Mouse (Mus musculus): ENCODE measurements at regions not wholly inside any gene's neighbourhood (a gene's known extent, or its start where the extent isn't known, plus 50 kb on each side); places are given as distances from the start of the nearest gene placed in this dataset.

GRCm38 (mm10) chr4:152617636-152618035 is 140.0 kb upstream of the Kcnab2 start:
- TF ChIP-seq POLR2A (IDR thresholded peaks at IDR 0.05; ENCODE audit: extremely low read depth, insufficient read depth, low read length) (no peak), CTCF (IDR thresholded peaks at IDR 0.05; ENCODE audit: low read depth, low read length) (no peak)

Data from liver, adult 2 months (tissue).